Mouse (Mus musculus) hindbrain, embryonic 16.5 days (tissue): Measurements from ENCODE around the gene Tmem198b. TPM values are rescaled to one million over a fixed set of nuclear protein-coding genes. Genes with fewer than 3 reads are reported as not detected.

Source experiments
- ATAC-seq: fragments of 200-750 bp; cut with Nextera tagmentation; 2 replicates; pipeline ENCODE4 v1.8.0; 2017; ENCODE audit warnings: moderate TSS enrichment, moderate library complexity
- H3K27ac ChIP-seq: fragments of 300-500 bp; sonication (generic); 2 replicates; pipeline ENCODE4 v1.5.1; 2014; ENCODE audit warnings: low read depth, mild to moderate bottlenecking, control low read depth, low read length, moderate library complexity
- H3K27me3 ChIP-seq: fragments of 300-500 bp; sonication (generic); replicated peaks from 2 replicates; pipeline ENCODE4 v1.6.1; 2014; ENCODE audit warnings: low read length; ENCODE audit not compliant: control insufficient read depth, insufficient read depth
- H3K36me3 ChIP-seq: fragments of 300-500 bp; sonication (generic); 2 replicates; pipeline ENCODE4 v1.6.1; 2014; ENCODE audit warnings: mild to moderate bottlenecking, low read length, moderate library complexity, mixed read lengths; ENCODE audit not compliant: control insufficient read depth, insufficient read depth
- H3K4me1 ChIP-seq: fragments of 300-500 bp; sonication (generic); 2 replicates; pipeline ENCODE4 v1.6.1; 2014; ENCODE audit warnings: low read depth, low read length; ENCODE audit not compliant: control insufficient read depth, insufficient read depth
- H3K4me2 ChIP-seq: fragments of 300-500 bp; sonication (generic); 2 replicates; pipeline ENCODE4 v1.6.1; 2014; ENCODE audit warnings: mild to moderate bottlenecking, low read length, control low read depth, moderate library complexity
- H3K4me3 ChIP-seq: fragments of 300-500 bp; sonication (generic); 2 replicates; pipeline ENCODE4 v1.5.1; 2014; ENCODE audit warnings: mild to moderate bottlenecking, low read length, control low read depth, moderate library complexity
- H3K9ac ChIP-seq: fragments of 300-500 bp; sonication (generic); 2 replicates; pipeline ENCODE4 v1.6.1; 2014; ENCODE audit warnings: low read depth, mild to moderate bottlenecking, control low read depth, low read length, moderate library complexity
- H3K9me3 ChIP-seq: fragments of 300-500 bp; sonication (generic); 2 replicates; pipeline ENCODE4 v1.6.1; 2014; ENCODE audit warnings: mild to moderate bottlenecking, low read length, moderate library complexity; ENCODE audit not compliant: control insufficient read depth
- WGBS: fragments of 180-500 bp; shearing (Covaris S2); extraction: QIAGEN DNeasy Blood & Tissue Kit; methylation state at CpG from one replicate; pipeline ENCODE4 v1.1.7; 2014; 5-methylcytosine and 5-hydroxymethylcytosine counted together
- polyA plus RNA-seq: library from polyadenylated mRNA; unstranded; fragments of >200 nt; fragmentation: Nextera tagmentation; extraction: Ambion mirVana; gene quantifications from 2 replicates; pipeline ENCODE4 v1.2.1, GENCODE M21; 2015

Gene Tmem198b
- polyA plus RNA-seq: 19.6 and 20.4 TPM in 2 replicates

GRCm38 (mm10) chr10:128804271-128805091 is at the start of gene Tmem198b:
TSS of gene Tmem198b (minus strand) at chr10:128804370.
- WGBS: under 1% methylated on average over 27 of the region's 28 CpGs
- peak within 1 kb of the TSS; percentile 58 for H3K4me3 ChIP-seq
- H3K9me3 ChIP-seq: no peaks in the 10 kb centered on the region
- H3K4me2 ChIP-seq: peak within 1 kb of the TSS; percentile 90
- peak within 1 kb of the TSS; percentile 94 for H3K27ac ChIP-seq
- H3K9ac ChIP-seq: peak within 1 kb of the TSS; percentile 77
- H3K36me3 ChIP-seq: peaks cover 6% of the 10 kb centered on the region; the same call in 1 of the 2 replicates
- H3K27me3 ChIP-seq: no peaks in the 10 kb centered on the region
- peak; percentile 71 for ATAC-seq
- H3K4me1 ChIP-seq: peaks cover 42% of the 10 kb centered on the region

GRCm38 (mm10) chr10:128850339-128850738 is 46.2 kb upstream of the Tmem198b start:
- ATAC-seq: no peak
- Histone ChIP-seq H3K4me1 (peaks cover 4% of the 10 kb centered on the region; the same call in 1 of the 2 replicates), H3K27ac (no peak overlapping the region), H3K4me3 (no peak overlapping the region), H3K4me2 (no peak overlapping the region), H3K9me3 (no peaks in the 10 kb centered on the region), H3K9ac (no peak overlapping the region), H3K27me3 (no peaks in the 10 kb centered on the region), H3K36me3 (peaks cover 14% of the 10 kb centered on the region)
- WGBS: 74% methylated on average over 3 of the region's 3 CpGs

DNA sequence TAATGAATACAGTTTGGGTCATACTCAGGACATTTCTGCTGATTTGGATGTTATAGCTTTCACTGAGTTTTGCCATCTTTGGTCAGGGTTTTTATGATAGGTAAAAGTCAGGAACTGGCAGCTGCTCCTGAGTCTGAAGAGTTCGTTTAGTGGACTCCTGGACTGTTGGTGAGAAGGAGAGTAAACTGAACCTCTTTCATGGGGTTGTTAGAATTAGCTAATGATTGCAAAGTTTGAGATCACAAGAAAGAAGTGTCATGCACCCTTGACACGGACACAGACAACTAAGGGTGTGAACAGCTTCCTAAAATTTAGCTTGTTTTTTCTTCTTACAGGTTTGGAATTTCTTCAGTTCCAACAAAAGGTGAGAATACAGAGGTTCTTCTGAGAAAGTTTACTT is 44.3 kb upstream of the Tmem198b start:
- no peaks in the 10 kb centered on the region for H3K27me3 ChIP-seq
- H3K4me3 ChIP-seq: no peak overlapping the region
- no peak overlapping the region for H3K4me2 ChIP-seq
- H3K27ac ChIP-seq: no peak overlapping the region
- WGBS: 73% methylated on average over 2 of the region's 2 CpGs
- H3K9me3 ChIP-seq: no peaks in the 10 kb centered on the region
- peaks cover 4% of the 10 kb centered on the region; the same call in 1 of the 2 replicates for H3K4me1 ChIP-seq
- peaks cover 15% of the 10 kb centered on the region for H3K36me3 ChIP-seq
- ATAC-seq: no peak
- no peak overlapping the region for H3K9ac ChIP-seq

DNA sequence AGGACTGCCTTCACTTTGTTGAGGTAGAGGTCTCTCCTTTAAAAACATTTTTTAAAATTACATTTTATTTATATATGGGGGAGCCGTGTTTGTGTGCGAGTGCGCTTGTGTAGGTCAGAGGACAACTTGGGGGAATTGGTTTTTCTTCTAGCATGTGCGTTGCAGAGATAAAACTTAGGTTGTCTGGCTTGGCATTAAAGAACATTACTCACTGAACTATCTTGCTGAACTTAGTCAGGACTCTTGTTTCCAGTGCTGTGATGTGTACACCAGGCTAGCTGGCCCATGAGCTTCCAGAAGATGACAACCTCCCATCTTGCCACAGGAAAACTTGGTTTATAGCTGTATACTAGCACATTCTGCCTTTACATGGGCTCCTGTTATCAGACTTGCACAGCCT is 42.5 kb upstream of the Tmem198b start:
- Histone ChIP-seq H3K27ac (no peak overlapping the region), H3K4me3 (no peak overlapping the region), H3K9ac (no peak overlapping the region), H3K27me3 (no peaks in the 10 kb centered on the region), H3K36me3 (peaks cover 24% of the 10 kb centered on the region), H3K4me2 (no peak overlapping the region), H3K9me3 (no peaks in the 10 kb centered on the region), H3K4me1 (peaks cover 4% of the 10 kb centered on the region; the same call in 1 of the 2 replicates)
- ATAC-seq: no peak
- WGBS: 98% methylated on average over 4 of the region's 4 CpGs

DNA sequence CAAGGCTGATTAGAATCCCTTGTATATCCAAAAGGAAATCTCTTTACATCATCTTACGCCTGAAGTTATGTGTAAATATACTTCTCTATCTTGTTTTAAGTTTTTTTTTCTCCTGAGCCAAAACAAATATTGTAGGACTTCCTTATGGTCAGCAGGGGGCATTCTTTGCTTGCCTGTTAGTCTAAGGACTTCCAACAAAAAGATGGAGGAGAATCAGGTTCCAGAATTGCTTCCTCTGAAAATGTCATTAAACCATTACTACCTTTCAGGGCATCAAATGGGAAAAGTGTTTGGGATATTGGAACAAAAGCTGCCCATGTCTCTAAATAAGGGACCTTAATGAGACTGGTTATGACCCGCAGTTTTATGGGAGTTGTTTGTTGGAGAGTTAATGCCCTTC is 41.3 kb upstream of the Tmem198b start:
- Histone ChIP-seq H3K4me1 (peaks cover 4% of the 10 kb centered on the region; the same call in 1 of the 2 replicates), H3K9me3 (no peaks in the 10 kb centered on the region), H3K27ac (no peak overlapping the region), H3K4me3 (no peak overlapping the region), H3K36me3 (peaks cover 31% of the 10 kb centered on the region), H3K27me3 (no peaks in the 10 kb centered on the region), H3K9ac (no peak overlapping the region), H3K4me2 (no peak overlapping the region)
- 60% methylated on average over 2 of the region's 2 CpGs for WGBS
- ATAC-seq: no peak

GRCm38 (mm10) chr10:128843260-128843659 is 39.1 kb upstream of the Tmem198b start:
- H3K36me3 ChIP-seq: peaks cover 24% of the 10 kb centered on the region
- H3K9me3 ChIP-seq: no peaks in the 10 kb centered on the region
- H3K9ac ChIP-seq: no peak overlapping the region
- ATAC-seq: no peak
- H3K4me2 ChIP-seq: no peak overlapping the region
- peaks cover 4% of the 10 kb centered on the region; the same call in 1 of the 2 replicates for H3K4me1 ChIP-seq
- H3K4me3 ChIP-seq: no peak overlapping the region
- WGBS: 95% methylated on average over 5 of the region's 5 CpGs
- no peak overlapping the region for H3K27ac ChIP-seq
- H3K27me3 ChIP-seq: no peaks in the 10 kb centered on the region

- H3K36me3 ChIP-seq: peaks cover 24% of the 10 kb centered on the region
- no peak overlapping the region for H3K4me3 ChIP-seq
- H3K9me3 ChIP-seq: no peaks in the 10 kb centered on the region
- no peak for ATAC-seq
- H3K4me2 ChIP-seq: no peak overlapping the region
- no peaks in the 10 kb centered on the region for H3K27me3 ChIP-seq
- peaks cover under 1% of the 10 kb centered on the region; the same call in 1 of the 2 replicates for H3K4me1 ChIP-seq
- no peak overlapping the region for H3K27ac ChIP-seq
- H3K9ac ChIP-seq: no peak overlapping the region
Measured at GRCm38 (mm10) chr10:128840612-128841011, 36.4 kb upstream of the Tmem198b start.

GRCm38 (mm10) chr10:128839434-128839833 is 35.3 kb upstream of the Tmem198b start:
- H3K4me2 ChIP-seq: no peak overlapping the region
- peaks cover 26% of the 10 kb centered on the region for H3K36me3 ChIP-seq
- no peaks in the 10 kb centered on the region for H3K9me3 ChIP-seq
- H3K9ac ChIP-seq: no peak overlapping the region
- no peaks in the 10 kb centered on the region for H3K4me1 ChIP-seq
- H3K27me3 ChIP-seq: no peaks in the 10 kb centered on the region
- no peak overlapping the region for H3K4me3 ChIP-seq
- no peak for ATAC-seq
- H3K27ac ChIP-seq: no peak overlapping the region

- Histone ChIP-seq H3K4me3 (no peak overlapping the region), H3K9me3 (no peaks in the 10 kb centered on the region), H3K4me1 (no peaks in the 10 kb centered on the region), H3K9ac (no peak overlapping the region), H3K27ac (no peak overlapping the region), H3K27me3 (no peaks in the 10 kb centered on the region), H3K36me3 (peaks cover 26% of the 10 kb centered on the region), H3K4me2 (no peak overlapping the region)
- no peak for ATAC-seq
Measured at GRCm38 (mm10) chr10:128837400-128837799, 33.2 kb upstream of the Tmem198b start.
